8 mouse cellular contexts compared by ENCODE assay signal in genomic region chr12:32954216-32955021, GRCm38 (mm10). TPM values are rescaled to one million over a fixed set of nuclear protein-coding genes. Genes with fewer than 3 reads are reported as not detected.
DNase-seq lines count a peak whose midpoint lies in the region; ATAC-seq lines count a peak whose summit lies in the region.

No protein-coding gene starts in this region.

- H3K9me3 ChIP-seq in kidney, embryonic 15.5 days (replicated peaks): no peaks in the 10 kb centered on the region
- H3K9me3 ChIP-seq in embryonic facial prominence, embryonic 15.5 days (replicated peaks): no peaks in the 10 kb centered on the region
- no peaks in the 10 kb centered on the region for H3K9me3 ChIP-seq in hindbrain, embryonic 16.5 days (ENCODE audit: control insufficient read depth, low read length)
- H3K9me3 ChIP-seq in stomach, embryonic 15.5 days: no peaks in the 10 kb centered on the region

- peak overlapping the region; percentile 99 for H3K27ac ChIP-seq in kidney, embryonic 15.5 days
- peak overlapping the region; percentile 99 for H3K27ac ChIP-seq in embryonic facial prominence, embryonic 15.5 days (replicated peaks)
- peak overlapping the region; percentile 98 for H3K27ac ChIP-seq in hindbrain, embryonic 16.5 days (ENCODE audit: low read depth, low read length)
- H3K27ac ChIP-seq in stomach, embryonic 15.5 days: peak overlapping the region; percentile 100

- under 1% methylated on average over 71 of the region's 71 CpGs for WGBS in kidney, embryonic 15.5 days
- WGBS in embryonic facial prominence, embryonic 15.5 days: under 1% methylated on average over 71 of the region's 71 CpGs
- under 1% methylated on average over 71 of the region's 71 CpGs for WGBS in hindbrain, embryonic 16.5 days
- under 1% methylated on average over 68 of the region's 71 CpGs for WGBS in stomach, embryonic 15.5 days

- H3K27me3 ChIP-seq in kidney, embryonic 15.5 days: no peaks in the 10 kb centered on the region
- no peaks in the 10 kb centered on the region for H3K27me3 ChIP-seq in embryonic facial prominence, embryonic 15.5 days
- H3K27me3 ChIP-seq in hindbrain, embryonic 16.5 days (replicated peaks; ENCODE audit: control insufficient read depth, insufficient read depth, low read length): no peaks in the 10 kb centered on the region
- H3K27me3 ChIP-seq in stomach, embryonic 15.5 days (replicated peaks): no peaks in the 10 kb centered on the region

- ATAC-seq in kidney, embryonic 15.5 days (replicated peaks; ENCODE audit: low FRiP score): peak; percentile 69
- peak; percentile 62 for ATAC-seq in embryonic facial prominence, embryonic 15.5 days (ENCODE audit: insufficient number of reproducible peaks, low FRiP score, low TSS enrichment, low read depth)
- peak; percentile 79; the same call in 1 of the 2 replicates for ATAC-seq in hindbrain, embryonic 16.5 days
- peak; percentile 54 for ATAC-seq in stomach, embryonic 15.5 days (ENCODE audit: insufficient read depth, low FRiP score, low read depth)

- peak overlapping the region; percentile 66 for H3K4me3 ChIP-seq in kidney, embryonic 15.5 days (replicated peaks)
- H3K4me3 ChIP-seq in embryonic facial prominence, embryonic 15.5 days (replicated peaks): peak overlapping the region; percentile 86
- H3K4me3 ChIP-seq in hindbrain, embryonic 16.5 days (ENCODE audit: low read length): peak overlapping the region; percentile 80
- H3K4me3 ChIP-seq in stomach, embryonic 15.5 days (replicated peaks): peak overlapping the region; percentile 88

- H3K4me2 ChIP-seq in kidney, embryonic 15.5 days: peak overlapping the region; percentile 74
- peak overlapping the region; percentile 69 for H3K4me2 ChIP-seq in embryonic facial prominence, embryonic 15.5 days (replicated peaks)
- peak overlapping the region; percentile 79 for H3K4me2 ChIP-seq in hindbrain, embryonic 16.5 days (ENCODE audit: low read length)
- peak overlapping the region; percentile 68 for H3K4me2 ChIP-seq in stomach, embryonic 15.5 days

- H3K4me1 ChIP-seq in kidney, embryonic 15.5 days: peaks cover 31% of the 10 kb centered on the region
- H3K4me1 ChIP-seq in embryonic facial prominence, embryonic 15.5 days: peaks cover 13% of the 10 kb centered on the region
- peaks cover 23% of the 10 kb centered on the region for H3K4me1 ChIP-seq in hindbrain, embryonic 16.5 days (ENCODE audit: control insufficient read depth, insufficient read depth, low read depth, low read length)
- peaks cover 8% of the 10 kb centered on the region; the same call in 1 of the 2 replicates for H3K4me1 ChIP-seq in stomach, embryonic 15.5 days

- no peak for DNase-seq in kidney, adult 11 months
- DNase-seq in MEL-GATA-1-ER (ENCODE audit: extremely low read depth, low read depth): peak; percentile 43
- DNase-seq in lung, postnatal 10 days: peak; percentile 79
- no peak for DNase-seq in retina, postnatal 1 day

- H3K36me3 ChIP-seq in kidney, embryonic 15.5 days: no peaks in the 10 kb centered on the region
- no peaks in the 10 kb centered on the region for H3K36me3 ChIP-seq in embryonic facial prominence, embryonic 15.5 days
- no peaks in the 10 kb centered on the region for H3K36me3 ChIP-seq in hindbrain, embryonic 16.5 days (ENCODE audit: control insufficient read depth, insufficient read depth, low read length)
- H3K36me3 ChIP-seq in stomach, embryonic 15.5 days: no peaks in the 10 kb centered on the region

- peak overlapping the region; percentile 85 for H3K9ac ChIP-seq in kidney, embryonic 15.5 days
- H3K9ac ChIP-seq in embryonic facial prominence, embryonic 15.5 days: peak overlapping the region; percentile 83
- H3K9ac ChIP-seq in hindbrain, embryonic 16.5 days (ENCODE audit: low read depth, low read length): peak overlapping the region; percentile 88
- peak overlapping the region; percentile 77 for H3K9ac ChIP-seq in stomach, embryonic 15.5 days

RNA-seq across cellular contexts. Expression of gene Sypl, which starts 0.7 kb away (rescaled TPM):
- polyA plus RNA-seq in kidney, embryonic 15.5 days (2015; fragmentation: Nextera tagmentation; extraction: Ambion mirVana): 118 and 131 TPM in 2 replicates
- 103 and 106 TPM in 2 replicates for polyA plus RNA-seq in embryonic facial prominence, embryonic 15.5 days (2015; fragmentation: Nextera tagmentation; extraction: Ambion mirVana)
- 43.4 and 46.0 TPM in 2 replicates for polyA plus RNA-seq in hindbrain, embryonic 16.5 days (2015; fragmentation: Nextera tagmentation; extraction: Ambion mirVana)
- 162 and 165 TPM in 2 replicates for polyA plus RNA-seq in stomach, embryonic 15.5 days (2015; fragmentation: Nextera tagmentation; extraction: Ambion mirVana)

Comparison
In these comparisons a context has a peak if more than half of its experiments do, and no peak if none do; other contexts are left out.
1. DNase-seq: peak in MEL-GATA-1-ER (single experiment) and lung, postnatal 10 days (single experiment); none in kidney, adult 11 months (single experiment) and retina, postnatal 1 day (single experiment).
2. Peak in every context shown above with its lines, with median percentiles within 50 percentile points of each other: ATAC-seq, H3K27ac ChIP-seq, H3K4me2 ChIP-seq, H3K4me3 ChIP-seq and H3K9ac ChIP-seq.